Mouse (Mus musculus): ENCODE results near the gene Srsf9. TPM values are rescaled to one million over a fixed set of nuclear protein-coding genes. Genes with fewer than 3 reads are reported as not detected.

Gene Srsf9
- polyA plus RNA-seq (2017; shearing (Covaris generic)): 71.4 TPM

DNA sequence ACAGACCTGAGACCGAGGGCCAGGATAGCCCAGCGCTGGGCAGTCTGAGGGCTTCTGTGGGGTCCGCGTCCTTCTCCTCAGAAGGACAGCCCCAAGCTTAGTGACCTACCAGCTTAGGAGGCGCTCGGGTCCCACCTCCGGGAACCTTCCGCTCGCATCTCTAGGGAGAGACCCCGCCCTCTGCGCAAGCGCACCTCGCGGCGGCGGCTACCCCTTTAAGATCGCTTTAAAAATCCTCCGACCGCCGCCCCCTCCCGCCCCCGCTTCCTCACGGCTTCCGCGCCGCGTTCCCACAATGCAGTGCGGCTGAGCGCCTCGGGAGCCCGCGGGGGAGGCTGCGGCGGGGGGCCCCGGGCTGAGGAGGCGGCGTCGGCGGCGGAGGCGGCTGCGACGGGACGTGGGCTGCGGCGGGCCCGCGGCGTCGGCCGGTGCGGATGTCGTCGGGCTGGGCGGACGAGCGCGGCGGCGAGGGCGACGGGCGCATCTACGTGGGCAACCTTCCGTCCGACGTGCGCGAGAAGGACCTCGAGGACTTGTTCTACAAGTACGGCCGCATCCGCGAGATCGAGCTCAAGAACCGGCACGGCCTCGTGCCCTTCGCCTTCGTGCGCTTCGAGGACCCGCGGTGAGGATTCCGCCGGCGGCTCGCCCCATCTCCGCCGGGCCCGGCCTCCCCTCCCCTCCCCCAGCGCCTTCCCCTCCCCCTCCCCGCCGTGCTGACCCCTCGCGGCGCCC, at the start of gene Srsf9:
Gene Srsf9 (plus strand): TSS at position 303 of the 735 bp plus-strand sequence.

GRCm38 (mm10) chr5:115279226-115280049, 47.5 kb upstream of the Srsf9 start, which contains the start of gene Coq5:
TSS of gene Coq5 (plus strand) at chr5:115279666.

DNA sequence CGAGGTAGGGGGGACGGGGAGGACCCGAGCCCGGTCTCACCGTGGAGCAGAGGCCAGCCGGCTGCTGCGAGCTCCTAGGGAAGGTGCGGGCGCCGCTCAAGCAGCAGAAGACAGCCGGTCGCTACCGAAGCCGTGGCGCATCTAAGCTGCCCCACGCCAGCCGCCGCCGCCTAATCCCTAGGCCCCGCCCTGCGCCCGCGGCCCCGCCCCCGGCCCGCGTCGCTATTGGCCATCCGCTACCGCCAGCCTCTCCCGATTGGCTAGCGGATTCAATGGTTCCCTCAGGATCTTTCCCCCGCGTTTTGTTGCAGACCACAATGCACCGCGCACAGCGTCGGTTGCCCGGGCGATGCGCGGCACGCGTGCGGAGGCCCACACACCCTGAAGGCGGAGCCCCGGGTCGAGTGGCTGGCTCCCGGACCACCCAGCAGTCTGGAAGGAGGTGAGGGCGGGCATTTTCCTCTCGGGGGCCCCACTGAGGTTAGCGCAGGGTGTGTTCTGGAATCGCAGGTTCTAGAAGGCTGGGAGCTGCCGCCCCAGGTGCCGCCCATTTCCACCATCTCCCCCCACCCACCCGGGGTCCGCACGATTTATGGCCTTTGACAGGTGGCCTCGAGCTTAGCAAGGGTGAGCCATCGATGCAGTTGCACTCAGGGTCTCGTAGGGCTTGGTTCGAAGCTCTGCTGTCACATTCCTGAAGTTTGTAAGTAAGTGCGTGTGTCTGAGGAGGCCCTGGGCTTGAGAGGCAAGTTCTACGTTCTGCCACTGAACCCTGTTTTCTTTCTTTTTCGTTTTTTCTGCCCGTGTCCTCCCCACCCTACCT, 26.0 kb upstream of the Srsf9 start, which contains the start of gene Dynll1:
Gene Dynll1 (minus strand): TSS at position 208 of the 823 bp plus-strand sequence.

GRCm38 (mm10) chr5:115340577-115341313, 13.8 kb downstream of the Srsf9 start, which contains the start of the genes Gatc and Triap1:
TSS of gene Gatc (minus strand) at chr5:115341178.
TSS of gene Triap1 (plus strand) at chr5:115341225.

DNA sequence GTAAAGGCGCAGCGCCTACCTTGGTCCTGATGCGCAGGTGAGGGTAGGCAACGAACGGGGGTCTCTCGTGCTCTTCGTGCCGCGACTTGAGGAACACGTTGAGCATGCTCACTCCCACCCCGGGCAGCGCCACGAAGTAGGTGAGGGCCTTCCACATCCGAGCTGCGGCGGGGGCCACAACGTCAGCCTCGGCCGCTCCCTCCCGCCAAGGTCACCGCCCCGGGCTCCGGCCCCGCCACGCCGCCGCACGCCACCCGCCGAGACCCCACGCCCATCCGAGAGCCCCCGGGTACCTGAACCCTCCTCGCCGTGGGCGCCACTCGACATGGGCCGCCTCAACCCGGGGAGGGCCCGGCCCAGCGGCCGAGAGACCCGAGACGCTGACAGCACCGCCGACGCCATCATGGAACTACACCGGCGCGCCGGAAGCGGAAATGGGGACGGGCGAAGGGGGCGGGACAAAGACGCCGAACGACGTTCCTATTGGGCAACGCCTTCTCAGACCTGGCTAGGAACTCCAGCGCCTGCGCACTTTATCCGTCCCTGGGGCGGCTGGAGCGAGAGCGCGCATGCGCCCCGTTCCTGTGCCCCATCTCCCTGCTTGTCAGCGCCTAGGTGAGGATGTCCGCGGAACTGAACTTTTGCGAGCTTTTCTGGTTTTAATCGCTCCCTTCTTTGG, 21.7 kb downstream of the Srsf9 start, which contains the start of gene Cox6a1:
Gene Cox6a1 (minus strand): TSS at position 436 of the 679 bp plus-strand sequence.

Other genes with a start within 250 kb of the Srsf9 start
- gene Gm10401, start 228.9 kb upstream of the Srsf9 start, polyA plus RNA-seq (2017; shearing (Covaris generic)): 4.2 TPM
- gene Acads, start 207.8 kb upstream of the Srsf9 start, polyA plus RNA-seq (2017; shearing (Covaris generic)): 17.9 TPM
- 63.1 TPM for gene Unc119b, start 192.2 kb upstream of the Srsf9 start, polyA plus RNA-seq (2017; shearing (Covaris generic))
- 67.7 TPM for gene Mlec, start 169.0 kb upstream of the Srsf9 start, polyA plus RNA-seq (2017; shearing (Covaris generic))
- gene Cabp1, start 132.8 kb upstream of the Srsf9 start, polyA plus RNA-seq (2017; shearing (Covaris generic)): not detected
- gene Pop5, start 91.3 kb upstream of the Srsf9 start, polyA plus RNA-seq (2017; shearing (Covaris generic)): 138 TPM
- gene Rnf10, start 54.3 kb upstream of the Srsf9 start, polyA plus RNA-seq (2017; shearing (Covaris generic)): 142 TPM
- 43.4 TPM for gene Coq5, start 47.5 kb upstream of the Srsf9 start, polyA plus RNA-seq (2017; shearing (Covaris generic))
- gene Dynll1, start 26.2 kb upstream of the Srsf9 start, polyA plus RNA-seq (2017; shearing (Covaris generic)): 366 TPM
- gene Gatc, start 14.0 kb downstream of the Srsf9 start, polyA plus RNA-seq (2017; shearing (Covaris generic)): 7.8 TPM
- 21.0 TPM for gene Triap1, start 14.0 kb downstream of the Srsf9 start, polyA plus RNA-seq (2017; shearing (Covaris generic))
- 423 TPM for gene Cox6a1, start 21.8 kb downstream of the Srsf9 start, polyA plus RNA-seq (2017; shearing (Covaris generic))
- not detected for gene Msi1, start 102.4 kb downstream of the Srsf9 start, polyA plus RNA-seq (2017; shearing (Covaris generic))
- not detected for gene Pla2g1b, start 139.1 kb downstream of the Srsf9 start, polyA plus RNA-seq (2017; shearing (Covaris generic))
- 17.6 TPM for gene Sirt4, start 157.5 kb downstream of the Srsf9 start, polyA plus RNA-seq (2017; shearing (Covaris generic))
- 75.3 TPM for gene Pxn, start 179.5 kb downstream of the Srsf9 start, polyA plus RNA-seq (2017; shearing (Covaris generic))
- gene Rplp0, start 232.3 kb downstream of the Srsf9 start, polyA plus RNA-seq (2017; shearing (Covaris generic)): 2,166 TPM
- 53.7 TPM for gene Gcn1l1, start 238.1 kb downstream of the Srsf9 start, polyA plus RNA-seq (2017; shearing (Covaris generic))

All from effector memory CD4-positive, alpha-beta T cell, adult 5 months (primary cell).